Comparison of ENCODE assay signal across 7 mouse cellular contexts in the genomic region with DNA sequence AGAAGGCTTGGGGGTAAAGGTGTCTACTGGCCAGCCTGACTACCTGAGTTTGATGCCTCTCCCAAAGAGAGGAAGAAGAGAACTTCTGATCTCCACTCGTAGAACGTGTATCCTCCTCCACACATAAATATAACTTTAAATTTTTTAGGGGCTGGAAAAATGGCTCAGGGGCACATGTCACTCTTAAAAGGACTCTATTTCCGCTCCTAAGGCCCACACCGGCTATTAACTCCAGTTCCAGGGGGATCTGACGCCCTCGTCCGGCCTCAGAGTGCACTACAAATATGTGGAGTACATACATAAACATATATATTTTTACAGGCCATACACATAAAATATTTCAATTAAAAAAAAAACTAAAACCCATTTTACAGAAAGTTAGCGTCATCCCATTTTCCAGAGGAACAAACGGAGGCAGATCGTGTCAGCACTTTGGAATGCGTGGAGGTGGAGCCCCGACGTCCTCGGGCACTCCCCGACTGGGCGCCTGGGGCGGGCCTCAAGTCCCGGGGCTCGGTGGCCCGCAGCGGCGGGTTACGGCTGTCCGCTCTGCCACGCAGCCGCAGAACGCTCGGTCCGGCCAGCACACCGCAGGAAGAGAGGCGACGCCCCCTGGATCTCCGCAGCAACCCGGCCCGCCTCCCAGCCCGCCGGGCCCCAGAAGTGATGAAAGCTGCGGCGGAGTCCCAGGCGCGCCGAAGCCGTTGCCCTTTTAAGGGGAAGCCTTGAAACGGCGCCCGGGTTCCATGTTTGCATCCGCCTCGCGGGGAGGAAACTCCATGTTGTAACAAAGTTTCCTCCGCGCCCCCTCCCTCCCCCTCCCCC. TPM values are rescaled to one million over a fixed set of nuclear protein-coding genes. Genes with fewer than 3 reads are reported as not detected.
A peak's percentile ranks its signal among the peaks of the same experiment; 100 is the strongest.
DNase-seq lines count a peak whose midpoint lies in the region; ATAC-seq lines count a peak whose summit lies in the region.

Ctdsp1 (plus strand) TSS at position 586 of the 825 bp plus-strand sequence.

- no peaks in the 10 kb centered on the region for H3K27me3 ChIP-seq in intestine, embryonic 16.5 days (replicated peaks; ENCODE audit: control insufficient read depth, insufficient read depth, low read length)
- peaks cover 10% of the 10 kb centered on the region for H3K27me3 ChIP-seq in midbrain, embryonic 11.5 days (ENCODE audit: control insufficient read depth, insufficient read depth, low read length)

- H3K4me3 ChIP-seq in intestine, embryonic 16.5 days (ENCODE audit: low read length): peak within 1 kb of the TSS; percentile 78
- peak within 1 kb of the TSS; percentile 78 for H3K4me3 ChIP-seq in midbrain, embryonic 11.5 days (ENCODE audit: low read depth, low read length)

- peak within 1 kb of the TSS; percentile 98 for H3K9ac ChIP-seq in intestine, embryonic 16.5 days (ENCODE audit: low read depth, low read length)
- H3K9ac ChIP-seq in midbrain, embryonic 11.5 days (ENCODE audit: low read length): peak within 1 kb of the TSS; percentile 89

- peak within 1 kb of the TSS; percentile 65 for H3K4me2 ChIP-seq in intestine, embryonic 16.5 days (ENCODE audit: low read depth, low read length)
- peak within 1 kb of the TSS; percentile 79 for H3K4me2 ChIP-seq in midbrain, embryonic 11.5 days

- 2% methylated on average over 50 of the region's 51 CpGs for WGBS in intestine, embryonic 16.5 days
- WGBS in midbrain, embryonic 11.5 days: 2% methylated on average over 46 of the region's 51 CpGs

- peak; percentile 74 for ATAC-seq in intestine, embryonic 16.5 days
- ATAC-seq in midbrain, embryonic 11.5 days (ENCODE audit: low FRiP score): peak; percentile 78

- peak within 1 kb of the TSS; percentile 99 for H3K27ac ChIP-seq in intestine, embryonic 16.5 days (ENCODE audit: low read length)
- peak within 1 kb of the TSS; percentile 82 for H3K27ac ChIP-seq in midbrain, embryonic 11.5 days (ENCODE audit: low read depth, low read length)

- intact Hi-C loops in left cerebral cortex, postnatal 36 days (cut with DNase I): no loop called here

- peaks cover 41% of the 10 kb centered on the region for H3K4me1 ChIP-seq in intestine, embryonic 16.5 days (ENCODE audit: control insufficient read depth, insufficient read depth, low read length)
- peaks cover 26% of the 10 kb centered on the region for H3K4me1 ChIP-seq in midbrain, embryonic 11.5 days (ENCODE audit: control insufficient read depth, insufficient read depth, low read length)

- no peaks in the 10 kb centered on the region for H3K9me3 ChIP-seq in intestine, embryonic 16.5 days (ENCODE audit: control insufficient read depth, low read length)
- no peaks in the 10 kb centered on the region for H3K9me3 ChIP-seq in midbrain, embryonic 11.5 days (ENCODE audit: control insufficient read depth, low read length)

- H3K36me3 ChIP-seq in intestine, embryonic 16.5 days (ENCODE audit: control insufficient read depth, insufficient read depth, low read length): peaks cover 19% of the 10 kb centered on the region
- peaks cover 13% of the 10 kb centered on the region for H3K36me3 ChIP-seq in midbrain, embryonic 11.5 days (ENCODE audit: control insufficient read depth, insufficient read depth, low read length)

- DNase-seq in adrenal gland, adult 2 months: peak; percentile 99
- DNase-seq in embryo, embryonic 11.5 days (ENCODE audit: low read depth, low spot score): peak; percentile 88
- DNase-seq in gastrocnemius, postnatal 4 days (ENCODE audit: low spot score in 2 of 2): peak; percentile 96 to 99
- DNase-seq in left cerebral cortex, postnatal 36 days (ENCODE audit: low spot score in 2 of 2): peak; percentile 95 to 97
- peak; percentile 99 for DNase-seq in midbrain, embryonic 11.5 days (ENCODE audit: low spot score, missing footprints)
- DNase-seq in skeletal muscle tissue, adult 2 months (ENCODE audit: low read depth, low spot score): peak; percentile 97

RNA-seq across cellular contexts. Expression of gene Ctdsp1, which starts in this region (rescaled TPM):
- total RNA-seq in adrenal gland, adult 2 months (2021): 100 to 1,000 TPM; 169 to 172 TPM
- polyA plus RNA-seq in adrenal gland, adult 2 months (2012; rRNA removed): 195 and 226 TPM in 2 replicates
- 100 to 1,000 TPM; 109 to 135 TPM for total RNA-seq in gastrocnemius, postnatal 4 days (2021)
- polyA plus RNA-seq in intestine, embryonic 16.5 days (2015; fragmentation: Nextera tagmentation; extraction: Ambion mirVana): 69.4 and 72.3 TPM in 2 replicates
- 10 to 100 TPM; 23.0 to 25.2 TPM for total RNA-seq in left cerebral cortex, postnatal 36 days (2021)
- polyA plus RNA-seq in midbrain, embryonic 11.5 days (2014; fragmentation: Nextera tagmentation; extraction: Ambion mirVana): 33.4 and 37.9 TPM in 2 replicates

Comparison
In these comparisons a context has a peak if more than half of its experiments do, and no peak if none do; other contexts are left out.
1. Peak in every context shown above with its lines: DNase-seq, ATAC-seq, H3K4me3 ChIP-seq and H3K27ac ChIP-seq.
2. RNA of gene Ctdsp1 (total RNA-seq): 169 to 172 TPM in adrenal gland, adult 2 months and 109 to 135 TPM in gastrocnemius, postnatal 4 days; 23.0 to 25.2 TPM in left cerebral cortex, postnatal 36 days; every median in the first group is over 4 times any median in the second.